Mouse (Mus musculus) bone marrow macrophage, adult 2 months (primary cell): Measurements from ENCODE around the gene Ncbp3.

Experiments used
- CTCF ChIP-seq: IDR thresholded peaks from 2 replicates; pipeline ENCODE4 v1.5.1; 2012; ENCODE audit warnings: low read depth, mild to moderate bottlenecking, low read length, moderate library complexity
- POLR2A ChIP-seq: IDR thresholded peaks from 2 replicates; pipeline ENCODE4 v1.6.1; 2012; ENCODE audit warnings: mild to moderate bottlenecking, low read depth, low read length, borderline replicate concordance

GRCm38 (mm10) chr11:73136587-73136986 is 89.0 kb downstream of the Ncbp3 start:
- TF ChIP-seq CTCF (no peak), POLR2A (no peak)
